Mouse (Mus musculus): Measurements from ENCODE around the gene Tenm4. TPM values are rescaled to one million over a fixed set of nuclear protein-coding genes. Genes with fewer than 3 reads are reported as not detected.
A peak's percentile ranks its signal among the peaks of the same experiment; 100 is the strongest.

Gene Tenm4
- polyA plus RNA-seq, 1 experiment from 2014 or later: 41.4 TPM

DNA sequence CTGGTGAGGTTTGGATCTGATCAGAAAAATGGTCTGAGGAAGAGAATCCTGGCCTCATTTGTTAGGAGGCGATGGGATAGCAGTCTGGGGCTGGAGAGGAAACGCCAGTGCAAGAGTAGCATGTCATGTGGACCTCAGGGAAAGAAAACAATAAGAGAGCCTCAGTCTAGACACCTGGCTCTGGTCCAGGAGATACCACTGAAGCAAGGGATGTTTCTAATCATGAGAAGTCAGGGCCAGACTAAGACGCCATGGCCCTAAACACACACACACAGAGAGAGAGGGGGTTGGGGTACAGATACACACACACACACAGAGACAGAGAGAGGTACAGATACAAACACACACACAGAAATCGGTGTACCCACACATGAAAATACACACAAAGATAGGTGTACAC lies 689.6 kb downstream of the Tenm4 start:
- H3K27ac ChIP-seq (ENCODE audit: low read length): no peak overlapping the region
- H3K4me3 ChIP-seq (ENCODE audit: low read depth, low read length): no peak overlapping the region
- WGBS: 67% methylated on average over 4 of the region's 4 CpGs
- H3K9me3 ChIP-seq (replicated peaks; ENCODE audit: control insufficient read depth, low read length, poor library complexity, severe bottlenecking): no peaks in the 10 kb centered on the region
- no peak overlapping the region for H3K9ac ChIP-seq (ENCODE audit: low read depth, low read length)
- H3K27me3 ChIP-seq (ENCODE audit: control insufficient read depth, insufficient read depth, low read depth, low read length): no peaks in the 10 kb centered on the region
- no peak overlapping the region for H3K4me2 ChIP-seq (ENCODE audit: low read length)
- ATAC-seq: no peak
- peaks cover 4% of the 10 kb centered on the region; the same call in 1 of the 2 replicates for H3K4me1 ChIP-seq (ENCODE audit: control insufficient read depth, insufficient read depth, low read length)
- no peaks in the 10 kb centered on the region for H3K36me3 ChIP-seq (ENCODE audit: control insufficient read depth, insufficient read depth, low read length)

DNA sequence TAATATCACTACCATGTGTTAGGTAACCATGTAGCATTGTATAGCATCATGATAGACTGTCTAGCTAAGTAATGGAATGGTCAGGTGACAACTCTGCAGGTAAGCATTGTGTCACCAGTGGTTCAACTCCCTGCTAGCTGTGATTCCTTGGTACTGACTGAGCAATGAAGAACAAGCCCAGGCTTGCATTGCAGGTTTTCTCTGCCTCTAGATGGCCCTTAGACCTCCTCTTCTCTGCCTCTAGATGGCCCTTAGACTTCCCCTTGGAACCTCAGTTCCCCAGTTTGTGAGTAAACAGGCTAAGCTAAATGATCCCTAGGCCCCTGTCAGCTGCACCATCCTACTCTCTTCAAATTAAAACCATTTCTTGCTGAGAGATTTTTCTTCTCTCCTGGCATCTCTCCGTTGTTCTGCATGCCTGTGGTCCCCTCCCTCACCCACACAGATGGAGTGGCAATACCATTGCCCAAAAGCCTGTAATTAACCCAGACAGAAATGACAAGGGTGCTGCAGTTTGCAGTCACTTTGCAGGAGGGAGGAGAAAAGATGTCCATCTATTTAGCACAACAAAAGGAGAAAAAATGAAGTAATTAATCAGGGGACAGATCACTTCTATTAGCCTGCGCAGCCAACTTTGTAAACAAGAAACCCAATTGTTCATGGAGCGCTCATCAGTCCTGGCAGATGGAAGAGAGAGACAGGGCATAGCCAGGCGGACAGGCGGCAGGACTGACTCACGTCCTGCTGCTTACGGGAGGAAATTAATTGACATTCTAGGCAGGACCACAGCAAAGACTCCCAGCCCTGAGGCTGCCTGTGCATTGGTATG lies 694.1 kb downstream of the Tenm4 start:
- H3K36me3 ChIP-seq (ENCODE audit: control insufficient read depth, insufficient read depth, low read length): no peaks in the 10 kb centered on the region
- no peak overlapping the region for H3K4me2 ChIP-seq (ENCODE audit: low read length)
- no peak overlapping the region for H3K4me3 ChIP-seq (ENCODE audit: low read depth, low read length)
- no peak overlapping the region for H3K27ac ChIP-seq (ENCODE audit: low read length)
- 24% methylated on average over 7 of the region's 7 CpGs for WGBS
- H3K9me3 ChIP-seq (replicated peaks; ENCODE audit: control insufficient read depth, low read length, poor library complexity, severe bottlenecking): no peaks in the 10 kb centered on the region
- H3K27me3 ChIP-seq (ENCODE audit: control insufficient read depth, insufficient read depth, low read depth, low read length): no peaks in the 10 kb centered on the region
- ATAC-seq: peak; percentile 38; the same call in 1 of the 2 replicates
- peaks cover 4% of the 10 kb centered on the region; the same call in 1 of the 2 replicates for H3K4me1 ChIP-seq (ENCODE audit: control insufficient read depth, insufficient read depth, low read length)
- H3K9ac ChIP-seq (ENCODE audit: low read depth, low read length): no peak overlapping the region

DNA sequence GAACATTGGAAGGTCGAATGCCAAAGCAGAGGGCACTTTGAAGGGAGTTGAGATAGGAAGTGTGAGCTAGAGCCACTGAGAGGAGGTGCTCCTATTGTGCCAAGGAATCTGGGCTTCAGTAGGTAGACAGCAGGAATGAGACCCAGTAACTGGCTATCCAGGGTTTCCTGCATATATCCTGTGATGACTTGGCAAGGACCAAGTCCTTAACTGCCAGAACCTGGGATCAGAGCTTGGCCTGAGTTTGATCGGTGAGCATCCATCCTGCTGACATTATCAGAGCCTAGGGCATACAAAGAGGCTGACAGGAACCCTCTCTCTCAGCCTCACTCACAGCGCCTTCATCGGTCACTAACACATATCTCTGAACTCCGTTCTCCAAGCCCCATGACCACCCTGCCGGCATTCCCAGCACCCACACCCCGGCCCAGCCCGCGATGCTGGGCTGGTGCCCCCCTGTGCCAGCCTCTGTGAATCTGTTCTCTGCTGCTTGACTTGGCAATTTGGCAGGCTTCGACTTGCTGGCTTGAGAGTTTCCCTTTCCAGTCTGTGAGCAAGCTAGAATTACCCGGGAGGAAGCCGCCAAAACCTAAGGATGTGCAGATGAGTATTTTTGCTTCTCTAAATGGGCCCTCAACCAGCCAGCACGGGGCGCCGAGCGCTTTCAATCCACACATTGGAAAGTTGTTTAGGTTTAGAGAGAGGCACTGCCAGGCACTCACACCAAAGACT lies 698.2 kb downstream of the Tenm4 start:
- Histone ChIP-seq H3K27me3 (ENCODE audit: control insufficient read depth, insufficient read depth, low read depth, low read length) (no peaks in the 10 kb centered on the region), H3K4me3 (ENCODE audit: low read depth, low read length) (no peak overlapping the region), H3K9me3 (replicated peaks; ENCODE audit: control insufficient read depth, low read length, poor library complexity, severe bottlenecking) (no peaks in the 10 kb centered on the region), H3K27ac (ENCODE audit: low read length) (no peak overlapping the region), H3K9ac (ENCODE audit: low read depth, low read length) (no peak overlapping the region), H3K36me3 (ENCODE audit: control insufficient read depth, insufficient read depth, low read length) (peaks cover 6% of the 10 kb centered on the region), H3K4me1 (ENCODE audit: control insufficient read depth, insufficient read depth, low read length) (peaks cover 5% of the 10 kb centered on the region; the same call in 1 of the 2 replicates), H3K4me2 (ENCODE audit: low read length) (no peak overlapping the region)
- ATAC-seq: peak; percentile 25; the same call in 1 of the 2 replicates
- WGBS: 77% methylated on average over 16 of the region's 16 CpGs

DNA sequence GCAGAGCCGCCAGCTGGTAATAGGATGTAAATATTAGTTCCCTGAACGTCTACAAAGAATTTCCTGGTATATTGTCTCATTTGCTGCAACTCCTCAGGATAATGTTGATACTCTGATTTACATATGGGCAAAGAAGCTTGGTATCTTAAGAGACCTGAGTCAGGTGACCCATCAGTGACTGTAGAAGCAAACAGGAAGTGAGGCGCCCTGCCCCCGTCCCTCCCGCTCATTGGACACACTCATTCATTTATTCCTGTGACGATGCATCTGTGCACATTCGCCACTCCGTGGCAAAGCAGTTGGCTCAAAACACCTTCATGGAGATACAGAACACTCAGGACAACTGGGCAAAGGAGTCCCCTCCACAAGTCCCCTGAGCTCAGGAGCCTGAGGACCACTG lies 699.4 kb downstream of the Tenm4 start:
- Histone ChIP-seq H3K4me2 (ENCODE audit: low read length) (no peak overlapping the region), H3K9me3 (replicated peaks; ENCODE audit: control insufficient read depth, low read length, poor library complexity, severe bottlenecking) (no peaks in the 10 kb centered on the region), H3K4me1 (ENCODE audit: control insufficient read depth, insufficient read depth, low read length) (peaks cover 5% of the 10 kb centered on the region; the same call in 1 of the 2 replicates), H3K36me3 (ENCODE audit: control insufficient read depth, insufficient read depth, low read length) (peaks cover 7% of the 10 kb centered on the region), H3K27ac (ENCODE audit: low read length) (no peak overlapping the region), H3K27me3 (ENCODE audit: control insufficient read depth, insufficient read depth, low read depth, low read length) (no peaks in the 10 kb centered on the region), H3K9ac (ENCODE audit: low read depth, low read length) (no peak overlapping the region), H3K4me3 (ENCODE audit: low read depth, low read length) (no peak overlapping the region)
- WGBS: 81% methylated on average over 8 of the region's 8 CpGs
- no peak for ATAC-seq

DNA sequence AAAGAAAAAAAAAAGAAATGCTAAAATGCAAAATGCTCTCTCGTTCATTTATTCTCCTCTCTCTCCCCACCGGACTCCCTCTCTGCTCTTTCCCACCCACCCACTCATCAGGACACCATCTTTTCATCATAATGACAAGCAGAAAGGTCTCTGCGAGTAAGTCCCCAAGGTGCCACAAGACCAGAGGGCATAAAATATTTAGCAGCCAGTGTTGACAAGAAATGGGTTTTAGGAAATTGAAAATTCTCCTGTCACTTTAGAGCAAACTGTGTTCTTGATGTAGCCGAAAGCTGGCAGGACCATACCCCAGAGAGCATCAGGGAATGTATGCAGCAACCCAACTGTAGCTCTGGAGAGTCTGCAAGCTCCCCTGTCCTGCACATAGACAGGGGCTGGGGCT lies 700.0 kb downstream of the Tenm4 start:
- no peak overlapping the region for H3K4me2 ChIP-seq (ENCODE audit: low read length)
- no peak for ATAC-seq
- H3K27me3 ChIP-seq (ENCODE audit: control insufficient read depth, insufficient read depth, low read depth, low read length): no peaks in the 10 kb centered on the region
- H3K4me1 ChIP-seq (ENCODE audit: control insufficient read depth, insufficient read depth, low read length): peaks cover 5% of the 10 kb centered on the region; the same call in 1 of the 2 replicates
- H3K9me3 ChIP-seq (replicated peaks; ENCODE audit: control insufficient read depth, low read length, poor library complexity, severe bottlenecking): no peaks in the 10 kb centered on the region
- H3K36me3 ChIP-seq (ENCODE audit: control insufficient read depth, insufficient read depth, low read length): peaks cover 7% of the 10 kb centered on the region
- 66% methylated on average over 4 of the region's 4 CpGs for WGBS
- no peak overlapping the region for H3K4me3 ChIP-seq (ENCODE audit: low read depth, low read length)
- H3K27ac ChIP-seq (ENCODE audit: low read length): no peak overlapping the region
- no peak overlapping the region for H3K9ac ChIP-seq (ENCODE audit: low read depth, low read length)

DNA sequence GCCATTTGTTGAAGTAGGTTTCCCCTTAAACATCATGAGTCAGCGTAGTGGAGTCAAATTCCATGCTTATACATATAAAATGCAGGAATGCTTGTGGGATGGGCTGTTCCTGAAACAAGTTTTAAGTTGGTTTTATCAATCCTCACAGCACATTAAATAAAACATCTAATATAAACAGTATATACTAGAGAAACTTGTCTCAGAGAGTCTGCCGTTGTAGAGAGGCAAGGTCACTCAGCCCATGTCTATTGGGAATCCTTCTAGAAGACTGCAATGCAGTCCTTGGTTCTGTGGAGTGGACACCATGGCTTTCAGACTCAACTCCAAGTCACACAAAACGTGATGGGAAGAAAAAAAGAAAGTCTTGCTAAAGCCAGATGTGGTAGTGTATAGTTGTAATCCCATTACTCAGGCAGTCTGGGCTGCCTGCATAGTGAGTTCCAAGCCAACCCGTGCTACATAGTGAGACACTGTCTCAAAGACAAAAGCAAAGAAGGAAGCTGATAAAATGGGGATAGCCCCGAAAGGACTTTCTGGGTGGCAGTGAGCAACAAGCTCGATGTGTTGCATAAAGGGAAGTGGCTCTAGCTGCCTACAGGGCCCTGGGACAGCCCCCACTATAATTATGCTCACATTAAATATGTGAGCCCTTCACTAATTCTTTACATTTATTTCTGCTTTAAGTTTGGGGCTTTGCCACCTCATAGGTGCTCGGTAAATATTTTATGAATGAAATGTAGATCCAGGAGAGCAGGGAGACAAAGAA lies 707.6 kb downstream of the Tenm4 start:
- Histone ChIP-seq H3K27ac (ENCODE audit: low read length) (no peak overlapping the region), H3K9me3 (replicated peaks; ENCODE audit: control insufficient read depth, low read length, poor library complexity, severe bottlenecking) (no peaks in the 10 kb centered on the region), H3K4me3 (ENCODE audit: low read depth, low read length) (no peak overlapping the region), H3K4me2 (ENCODE audit: low read length) (no peak overlapping the region), H3K4me1 (ENCODE audit: control insufficient read depth, insufficient read depth, low read length) (no peaks in the 10 kb centered on the region), H3K36me3 (ENCODE audit: control insufficient read depth, insufficient read depth, low read length) (peaks cover 5% of the 10 kb centered on the region), H3K9ac (ENCODE audit: low read depth, low read length) (no peak overlapping the region), H3K27me3 (ENCODE audit: control insufficient read depth, insufficient read depth, low read depth, low read length) (no peaks in the 10 kb centered on the region)
- ATAC-seq: no peak
- WGBS: 79% methylated on average over 7 of the region's 7 CpGs

DNA sequence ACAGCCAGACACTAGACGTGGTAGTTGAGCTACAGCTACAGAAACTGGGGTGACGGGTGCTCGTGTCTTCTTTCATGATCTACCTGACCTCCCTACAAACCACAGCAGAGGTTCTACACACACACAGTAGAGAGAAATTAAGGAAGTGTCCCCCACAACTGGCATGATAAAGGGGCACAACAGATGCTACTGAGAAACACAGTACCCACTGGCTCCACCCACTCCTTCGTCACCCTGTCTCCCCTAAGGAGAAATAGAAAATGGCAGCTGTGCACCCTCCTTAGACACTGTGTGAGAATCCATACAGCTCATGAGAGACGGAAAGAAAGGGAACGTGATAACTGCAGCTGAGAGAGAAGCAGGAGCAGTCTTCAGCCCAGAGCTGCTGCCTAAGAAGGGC lies 708.5 kb downstream of the Tenm4 start:
- no peak for ATAC-seq
- H3K27ac ChIP-seq (ENCODE audit: low read length): peak overlapping the region; percentile 39; the same call in 1 of the 2 replicates

DNA sequence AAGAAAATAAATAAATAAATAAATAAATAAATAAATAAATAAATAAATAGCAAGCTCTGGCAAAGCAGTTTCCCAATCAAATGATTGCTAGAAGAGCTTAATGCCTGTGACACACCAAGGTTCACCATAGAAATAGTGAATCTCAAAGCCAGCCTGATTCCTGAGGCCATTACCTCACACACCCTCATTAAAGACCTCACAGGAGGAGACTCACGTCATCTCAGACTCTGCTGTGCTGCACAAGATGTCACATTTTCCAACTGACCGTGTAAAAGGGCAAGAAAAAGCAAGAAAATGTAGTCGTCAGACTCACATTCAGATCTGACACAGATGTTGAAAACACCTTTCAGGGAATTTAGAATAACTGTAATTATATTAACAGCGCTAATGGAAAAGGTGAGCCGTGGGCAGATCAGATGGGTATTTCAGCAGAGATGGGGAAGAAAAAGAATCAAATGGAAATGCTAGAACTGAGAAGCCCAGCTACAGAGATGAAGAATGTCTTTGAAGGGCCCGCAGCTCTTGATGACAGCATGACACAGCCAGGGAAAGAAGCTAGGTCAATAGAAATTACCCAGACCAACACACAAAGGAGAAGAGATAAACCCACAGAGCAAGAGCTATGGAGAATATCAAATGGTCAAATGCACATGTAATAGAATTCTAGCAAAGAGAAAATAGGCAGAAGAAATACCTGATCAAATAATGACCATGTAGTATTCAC lies 709.3 kb downstream of the Tenm4 start:
- H3K27me3 ChIP-seq (ENCODE audit: control insufficient read depth, insufficient read depth, low read depth, low read length): no peaks in the 10 kb centered on the region
- H3K9ac ChIP-seq (ENCODE audit: low read depth, low read length): no peak overlapping the region
- H3K4me1 ChIP-seq (ENCODE audit: control insufficient read depth, insufficient read depth, low read length): no peaks in the 10 kb centered on the region
- H3K4me3 ChIP-seq (ENCODE audit: low read depth, low read length): no peak overlapping the region
- H3K9me3 ChIP-seq (replicated peaks; ENCODE audit: control insufficient read depth, low read length, poor library complexity, severe bottlenecking): no peaks in the 10 kb centered on the region
- ATAC-seq: peak; percentile 59; the same call in 1 of the 2 replicates
- peak overlapping the region; percentile 50 for H3K27ac ChIP-seq (ENCODE audit: low read length)
- peaks cover 3% of the 10 kb centered on the region; the same call in 1 of the 2 replicates for H3K36me3 ChIP-seq (ENCODE audit: control insufficient read depth, insufficient read depth, low read length)
- 53% methylated on average over 6 of the region's 6 CpGs for WGBS
- H3K4me2 ChIP-seq (ENCODE audit: low read length): no peak overlapping the region

More for the DNA sequence above, 708.5 kb downstream of the Tenm4 start:
- Histone ChIP-seq H3K9ac (ENCODE audit: low read depth, low read length) (no peak overlapping the region), H3K4me1 (ENCODE audit: control insufficient read depth, insufficient read depth, low read length) (no peaks in the 10 kb centered on the region), H3K27me3 (ENCODE audit: control insufficient read depth, insufficient read depth, low read depth, low read length) (no peaks in the 10 kb centered on the region), H3K9me3 (replicated peaks; ENCODE audit: control insufficient read depth, low read length, poor library complexity, severe bottlenecking) (no peaks in the 10 kb centered on the region), H3K4me3 (ENCODE audit: low read depth, low read length) (no peak overlapping the region), H3K36me3 (ENCODE audit: control insufficient read depth, insufficient read depth, low read length) (no peaks in the 10 kb centered on the region), H3K4me2 (ENCODE audit: low read length) (no peak overlapping the region)
- 86% methylated on average over 6 of the region's 6 CpGs for WGBS
